Mouse (Mus musculus): ENCODE results near the gene Sgta. TPM values are rescaled to one million over a fixed set of nuclear protein-coding genes. Genes with fewer than 3 reads are reported as not detected.
A peak's percentile ranks its signal among the peaks of the same experiment; 100 is the strongest.

Gene Sgta
- total and polyA plus RNA-seq, 3 experiments = 100 to 1,019 (median 152) TPM

DNA sequence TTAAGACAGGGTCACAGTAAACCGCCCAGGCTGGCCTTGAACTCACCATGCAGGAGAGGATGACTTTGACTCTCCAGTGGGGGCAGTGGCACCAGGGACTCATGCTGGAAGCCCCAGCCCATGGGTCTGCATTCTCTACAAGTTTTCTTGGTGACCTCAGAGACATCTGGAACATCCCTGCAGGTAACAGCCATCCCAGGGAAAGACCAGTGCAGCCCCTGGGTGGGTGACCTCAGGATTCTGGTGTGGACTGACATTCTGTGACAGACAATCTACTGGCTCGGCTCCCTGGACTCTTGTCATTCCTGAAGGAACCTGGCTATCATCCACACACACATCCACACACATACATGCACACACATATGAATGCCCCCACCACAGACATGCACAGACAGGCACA is 44.3 kb downstream of the Sgta start:
- no peak for DNase-seq (ENCODE audit: low read depth, low spot score)
- Histone ChIP-seq H3K9me3 (replicated peaks; ENCODE audit: insufficient read depth, low read length) (no peaks in the 10 kb centered on the region), H3K27me3 (ENCODE audit: control insufficient read depth in 1 of 2, insufficient read depth in 2 of 2, low read length in 2 of 2) (no peaks in the 10 kb centered on the region), H3K4me1 (ENCODE audit: control insufficient read depth in 1 of 2, insufficient read depth in 2 of 2, low read length in 2 of 2) (peaks cover 2 to 19% of the 10 kb centered on the region in 2 experiments; a peak in 3 of 4 replicates), H3K9ac (ENCODE audit: control insufficient read depth, low read depth, low read length, poor library complexity, severe bottlenecking) (no peak overlapping the region), H3K36me3 (ENCODE audit: control insufficient read depth in 1 of 2, insufficient read depth in 2 of 2, low read length in 2 of 2) (peaks cover 0 to 4% of the 10 kb centered on the region in 2 experiments; a peak in 2 of 4 replicates), H3K79me2 (ENCODE audit: control insufficient read depth, insufficient read depth, low read length, poor library complexity) (no peaks in the 10 kb centered on the region), H3K4me3 (ENCODE audit: control insufficient read depth in 1 of 2, insufficient read depth in 1 of 2, low read depth in 2 of 2, low read length in 2 of 2) (no peak overlapping the region), H3K27ac (ENCODE audit: control insufficient read depth, low read depth, low read length) (no peak overlapping the region)
- TF ChIP-seq BHLHE40 (IDR thresholded peaks at IDR 0.05; ENCODE audit: borderline replicate concordance, low read depth, low read length) (no peak), TBP (IDR thresholded peaks at IDR 0.05; ENCODE audit: low read depth, low read length) (no peak), ZKSCAN1 (IDR thresholded peaks at IDR 0.05; ENCODE audit: low read depth, low read length) (no peak), ZC3H11A (IDR thresholded peaks at IDR 0.05; ENCODE audit: low read depth, low read length) (no peak), CTCF (IDR thresholded peaks at IDR 0.05 in 2 of 3, conservative IDR thresholded peaks at IDR 0.05 in 1 of 3; ENCODE audit: control insufficient read depth in 1 of 3, insufficient read depth in 1 of 3, low read depth in 2 of 3, low read length in 3 of 3, poor library complexity in 1 of 3, severe bottlenecking in 1 of 3) (no peak), ETS1 (IDR thresholded peaks at IDR 0.05; ENCODE audit: low read depth, low read length) (no peak), TCF12 (IDR thresholded peaks at IDR 0.05; ENCODE audit: low read depth, low read length) (no peak), POLR2AphosphoS5 (IDR thresholded peaks at IDR 0.05; ENCODE audit: borderline replicate concordance, low read depth, low read length) (no peak)

DNA sequence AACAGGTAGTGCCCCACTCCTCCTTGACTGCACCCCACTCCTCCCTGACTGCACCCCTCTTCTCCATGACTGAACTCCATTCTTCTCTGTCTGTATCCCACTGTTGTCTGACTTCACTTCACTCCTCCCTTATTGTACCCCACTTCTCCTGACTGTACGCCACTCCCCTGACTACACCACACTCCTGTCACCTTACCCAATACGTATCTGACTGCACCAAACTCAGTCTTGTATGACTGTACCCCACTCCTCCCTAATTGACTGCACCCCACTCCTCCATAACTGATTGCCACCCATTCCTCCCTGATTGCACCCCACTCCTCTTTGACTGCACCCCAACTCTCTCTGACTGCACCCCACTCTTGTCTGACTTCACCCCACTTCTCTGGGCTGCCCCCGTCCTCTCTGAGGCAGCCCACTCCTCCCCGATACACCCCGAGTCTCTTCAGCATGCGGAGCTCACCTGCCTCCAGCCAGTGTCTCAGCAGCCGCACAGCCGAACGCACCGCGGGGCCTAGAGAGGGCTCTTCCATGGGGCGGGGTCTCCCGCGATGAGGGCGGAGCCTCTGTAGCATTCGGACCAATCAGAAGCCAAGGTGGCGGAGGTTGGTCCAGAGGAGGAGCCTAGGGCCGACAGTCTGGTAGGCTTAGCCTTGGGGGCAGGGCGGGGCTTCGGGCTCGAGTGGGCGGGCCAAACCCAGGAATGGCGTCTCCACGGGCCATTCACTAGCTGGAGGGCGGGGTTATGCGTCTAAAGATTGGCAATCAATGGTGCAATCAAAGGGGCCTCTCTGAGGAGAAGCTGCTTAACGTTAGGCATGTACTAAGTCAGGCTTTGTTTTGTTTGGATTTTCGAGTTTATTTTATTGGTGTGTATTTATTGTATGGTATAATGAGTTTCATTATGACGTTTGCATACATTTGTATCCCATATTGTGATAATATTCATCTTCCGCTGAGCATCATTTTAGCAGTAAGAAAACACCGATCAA is 45.3 kb downstream of the Sgta start, which contains the start of gene Gng7:
Gene Gng7, minus strand, starts transcription at position 553 of the 992 bp plus-strand sequence.
- Histone ChIP-seq H3K4me3 (ENCODE audit: control insufficient read depth in 1 of 2, insufficient read depth in 1 of 2, low read depth in 2 of 2, low read length in 2 of 2) (peak within 1 kb of the TSS; percentile 54 to 83), H3K9me3 (replicated peaks; ENCODE audit: insufficient read depth, low read length) (no peaks in the 10 kb centered on the region), H3K36me3 (ENCODE audit: control insufficient read depth in 1 of 2, insufficient read depth in 2 of 2, low read length in 2 of 2) (peaks cover 0 to 4% of the 10 kb centered on the region in 2 experiments; a peak in 2 of 4 replicates), H3K9ac (ENCODE audit: control insufficient read depth, low read depth, low read length, poor library complexity, severe bottlenecking) (peak within 1 kb of the TSS; percentile 53), H3K27me3 (ENCODE audit: control insufficient read depth in 1 of 2, insufficient read depth in 2 of 2, low read length in 2 of 2) (no peaks in the 10 kb centered on the region), H3K4me1 (ENCODE audit: control insufficient read depth in 1 of 2, insufficient read depth in 2 of 2, low read length in 2 of 2) (peaks cover 2 to 19% of the 10 kb centered on the region in 2 experiments; a peak in 3 of 4 replicates), H3K79me2 (ENCODE audit: control insufficient read depth, insufficient read depth, low read length, poor library complexity) (no peaks in the 10 kb centered on the region), H3K27ac (ENCODE audit: control insufficient read depth, low read depth, low read length) (no peak within 1 kb of the TSS)
- DNase-seq (ENCODE audit: low read depth, low spot score) = peak; percentile 97
- peak; percentile 78 for TF ChIP-seq ZMIZ1 (IDR thresholded peaks at IDR 0.05; ENCODE audit: low read depth, low read length)
- TF ChIP-seq TCF12 (IDR thresholded peaks at IDR 0.05; ENCODE audit: low read depth, low read length) = peak; percentile 55
- peak; percentile 72; the same call in 1 of the 2 replicates for TF ChIP-seq POLR2AphosphoS2 (IDR thresholded peaks at IDR 0.05; ENCODE audit: low read length)
- TF ChIP-seq MAZ (IDR thresholded peaks at IDR 0.05; ENCODE audit: low read depth, low read length) = peak; percentile 60; the same call in 1 of the 2 replicates
- TF ChIP-seq POLR2A (IDR thresholded peaks at IDR 0.05; ENCODE audit: control insufficient read depth in 1 of 2, insufficient read depth in 1 of 2, low read depth in 1 of 2, low read length in 2 of 2, poor library complexity in 1 of 2) = peak; percentile 58 to 80
- peak; percentile 41 for TF ChIP-seq GATA1 (IDR thresholded peaks at IDR 0.05; ENCODE audit: low read depth, low read length)
- no peak; the same call in 1 of the 2 replicates for TF ChIP-seq KAT2A (conservative IDR thresholded peaks at IDR 0.05; ENCODE audit: low read depth, low read length)
- 0 out of 2 replicates have a peak, but pooled peaks have one; percentile 24 for TF ChIP-seq NRF1 (IDR thresholded peaks at IDR 0.05; ENCODE audit: insufficient read depth, low read depth, low read length, poor library complexity, severe bottlenecking)
- peak; percentile 43; the same call in 1 of the 2 replicates for TF ChIP-seq MAX (IDR thresholded peaks at IDR 0.05; ENCODE audit: low read length)
- peak; percentile 82 for TF ChIP-seq NELFE (IDR thresholded peaks at IDR 0.05; ENCODE audit: low read depth, low read length)
- TF ChIP-seq MEF2A (IDR thresholded peaks at IDR 0.05; ENCODE audit: extremely low read depth, insufficient replicate concordance, low read depth, low read length, poor library complexity, severe bottlenecking) = no peak
- peak; percentile 59; the same call in 1 of the 2 replicates for TF ChIP-seq CHD2 (IDR thresholded peaks at IDR 0.05; ENCODE audit: low read length)
- TF ChIP-seq SIN3A (IDR thresholded peaks at IDR 0.05; ENCODE audit: low read length) = peak; percentile 73
- TF ChIP-seq CTCF (IDR thresholded peaks at IDR 0.05 in 2 of 3, conservative IDR thresholded peaks at IDR 0.05 in 1 of 3; ENCODE audit: control insufficient read depth in 1 of 3, insufficient read depth in 1 of 3, low read depth in 2 of 3, low read length in 3 of 3, poor library complexity in 1 of 3, severe bottlenecking in 1 of 3) = no peak
- TF ChIP-seq MYB (IDR thresholded peaks at IDR 0.05; ENCODE audit: low read depth, low read length) = no peak
- 0 out of 2 replicates have a peak, but pooled peaks have one; percentile 46 for TF ChIP-seq ELF1 (IDR thresholded peaks at IDR 0.05; ENCODE audit: low read depth, low read length)
- 0 out of 2 replicates have a peak, but pooled peaks have one; percentile 38 for TF ChIP-seq TBP (IDR thresholded peaks at IDR 0.05; ENCODE audit: low read depth, low read length)
- TF ChIP-seq MAFK (IDR thresholded peaks at IDR 0.05; ENCODE audit: borderline replicate concordance, low read depth, low read length) = no peak
- peak; percentile 55 for TF ChIP-seq MXI1 (IDR thresholded peaks at IDR 0.05; ENCODE audit: low read depth, low read length)
- TF ChIP-seq HCFC1 (IDR thresholded peaks at IDR 0.05; ENCODE audit: low read depth, low read length) = peak; percentile 55; the same call in 1 of the 2 replicates

All from MEL (cell line).